Mouse (Mus musculus) left cerebral cortex, postnatal 4 days (tissue): ENCODE measurements at regions not wholly inside any gene's neighbourhood (a gene's known extent, or its start where the extent isn't known, plus 50 kb on each side); places are given as distances from the start of the nearest gene placed in this dataset.

Experiments
- DNase-seq: peaks from one replicate; pipeline ENCODE4 v3.0.0-alpha.2; 2022
- intact Hi-C: fragments of 180-260 bp; cut with DNase I; formaldehyde crosslinking; loops from one replicate; pipeline ENCODE4 v1.15.1; 2025

DNA sequence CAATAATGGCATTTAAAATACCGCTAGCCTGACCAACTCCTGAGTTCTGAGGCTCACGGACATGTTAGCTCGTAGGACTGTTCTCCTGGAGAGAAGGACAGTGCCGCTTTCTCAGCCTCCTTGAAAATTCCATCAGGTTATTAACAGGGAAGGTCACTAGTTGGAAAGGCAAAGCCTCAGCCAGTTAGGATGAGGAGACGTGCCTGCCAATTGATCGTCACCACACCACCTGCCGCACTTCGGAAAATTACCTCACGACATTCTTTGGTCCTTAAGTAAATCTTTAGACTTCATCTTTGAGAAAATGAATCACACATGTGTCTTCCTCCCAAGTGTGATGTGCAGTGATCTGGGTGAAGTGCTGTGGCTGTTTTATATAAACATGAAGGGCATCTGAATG is 347.8 kb upstream of the Nfe2l3 start:
- intact Hi-C loops = no loop called here
- DNase-seq = no peak

DNA sequence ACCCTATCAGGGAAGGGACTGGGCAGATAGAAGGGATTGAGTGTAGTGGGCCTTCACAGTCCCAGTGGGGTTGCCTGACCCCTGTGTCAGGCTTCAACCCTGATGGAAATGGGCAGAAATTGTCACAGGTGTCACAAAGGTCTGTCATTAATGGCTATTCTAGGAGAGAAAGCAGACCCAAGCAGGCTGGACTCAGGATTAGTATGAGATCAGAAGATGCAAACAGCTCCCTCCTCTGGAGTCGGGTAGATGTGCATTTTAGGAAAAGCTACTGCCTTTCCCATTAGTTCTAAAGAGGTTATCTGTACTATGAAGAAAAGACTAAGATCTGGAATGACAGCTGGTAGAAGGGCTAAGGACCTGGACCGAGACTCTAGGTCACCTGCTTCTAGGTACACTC is 346.9 kb upstream of the Nfe2l3 start:
- intact Hi-C loops = no loop called here

DNA sequence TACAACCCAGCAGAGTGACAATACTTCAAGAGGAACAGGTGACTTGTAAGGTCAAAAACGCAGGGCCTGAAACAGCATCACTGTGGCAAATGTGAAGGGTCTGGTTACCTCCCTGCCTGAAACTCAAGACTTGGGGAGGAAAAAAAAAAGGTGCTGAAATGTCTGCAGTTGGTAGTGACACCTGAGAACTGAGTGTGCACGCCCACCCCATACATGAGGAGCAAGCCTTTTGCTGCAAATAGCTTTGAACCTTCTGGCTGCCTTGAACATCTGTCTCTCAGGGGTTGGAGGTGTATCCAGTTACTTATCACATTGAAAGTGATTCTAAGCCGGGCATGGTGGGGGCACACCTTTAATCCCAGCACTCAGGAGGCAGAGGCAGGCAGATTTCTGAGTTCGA is 346.1 kb upstream of the Nfe2l3 start:
- intact Hi-C loops = no loop called here
- DNase-seq = no peak

More for the DNA sequence above, 346.9 kb upstream of the Nfe2l3 start:
- DNase-seq = peak; percentile 18

DNA sequence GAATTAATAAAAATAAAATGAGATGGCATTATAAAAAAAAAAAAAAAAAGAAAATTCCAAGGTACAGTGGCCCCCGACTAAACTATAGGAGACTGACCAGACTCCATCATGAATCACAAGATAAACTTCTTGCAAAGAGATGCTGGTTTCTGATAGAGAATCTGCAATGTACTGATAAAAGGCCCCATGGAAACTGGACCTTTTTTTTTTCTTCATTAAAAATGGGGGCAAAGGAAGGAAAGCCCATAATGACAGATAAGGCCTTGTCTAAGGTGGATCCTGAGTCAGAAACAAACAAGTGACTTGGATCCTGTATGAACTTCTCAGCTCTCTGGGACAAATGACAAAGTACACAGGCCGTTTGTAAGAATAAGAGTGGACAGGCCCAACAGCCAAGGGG is 344.7 kb upstream of the Nfe2l3 start:
- no peak for DNase-seq
- intact Hi-C loops = no loop called here

DNA sequence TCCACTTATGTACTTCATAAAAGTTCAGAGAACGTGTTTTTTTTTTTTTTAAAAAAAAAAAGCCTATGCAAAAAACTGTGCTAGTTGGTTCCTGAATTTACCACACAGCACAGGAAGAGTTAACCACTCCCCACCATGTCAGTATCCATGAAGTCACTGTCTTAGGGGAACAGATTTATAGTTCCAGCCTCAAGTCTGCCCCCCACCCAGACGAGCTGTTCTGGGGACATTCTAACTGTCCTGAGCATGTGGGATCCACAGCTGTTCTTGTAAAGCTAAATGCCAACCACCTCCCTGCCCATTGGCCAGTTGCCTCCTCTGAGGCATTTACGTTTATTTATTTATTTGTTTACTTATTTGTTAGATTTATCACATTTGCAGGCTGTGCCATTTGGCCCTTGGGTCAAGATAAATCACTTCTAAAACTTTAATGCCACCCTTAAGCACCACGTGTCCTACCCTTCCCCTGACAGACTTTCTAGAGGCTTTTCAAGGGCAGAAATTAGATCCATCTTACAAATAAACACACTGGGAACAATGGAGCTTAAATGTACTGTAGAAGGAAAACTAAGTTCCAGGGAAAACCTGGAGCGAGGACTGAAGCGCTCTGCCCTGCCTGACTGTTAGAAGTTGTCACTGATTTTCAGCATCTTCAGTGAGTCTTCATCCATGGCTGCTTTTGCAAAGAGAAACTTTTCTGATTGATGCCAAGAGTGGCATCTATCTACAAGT is 343.7 kb upstream of the Nfe2l3 start:
- intact Hi-C loops = no loop called here
- DNase-seq = peak; percentile 48

DNA sequence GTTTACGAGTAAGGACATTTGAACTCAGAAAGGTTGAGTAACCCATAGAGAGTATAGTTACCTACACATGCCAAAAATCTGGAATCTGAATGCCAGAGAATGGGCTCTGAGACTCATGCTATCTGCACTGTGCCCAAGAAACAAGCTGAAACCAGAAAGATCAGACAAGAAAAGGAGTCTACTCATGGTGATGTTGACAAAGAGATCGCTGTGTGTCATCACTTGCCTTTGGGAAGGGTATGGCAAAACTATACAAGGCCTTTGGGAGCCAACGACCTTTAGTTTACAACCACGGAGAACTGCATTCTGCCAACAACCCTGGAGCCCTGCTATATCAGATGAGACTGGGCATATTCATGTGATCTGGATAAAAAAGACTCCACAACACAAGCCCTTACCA is 339.3 kb upstream of the Nfe2l3 start:
- DNase-seq = no peak
- intact Hi-C loops = no loop called here

DNA sequence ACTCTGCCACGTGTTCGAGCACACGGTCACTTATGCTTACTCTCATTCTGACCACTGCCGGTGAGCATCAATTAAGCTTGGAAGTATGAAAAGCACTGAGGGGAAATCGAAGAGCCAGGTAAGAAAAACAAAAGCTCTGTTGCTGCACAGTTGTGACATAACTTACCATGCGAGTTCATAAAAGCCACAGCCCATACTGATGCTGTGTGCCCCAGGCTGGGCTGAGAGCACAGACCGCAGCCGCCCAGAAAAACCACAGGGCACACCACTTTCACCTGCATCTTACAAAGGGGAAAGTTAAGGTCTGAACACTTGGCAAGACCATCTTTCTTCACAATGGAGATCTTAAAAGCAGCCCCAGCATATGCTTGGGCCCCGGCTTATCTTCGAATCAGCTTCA is 338.2 kb upstream of the Nfe2l3 start:
- DNase-seq = no peak
- intact Hi-C loops = no loop called here

DNA sequence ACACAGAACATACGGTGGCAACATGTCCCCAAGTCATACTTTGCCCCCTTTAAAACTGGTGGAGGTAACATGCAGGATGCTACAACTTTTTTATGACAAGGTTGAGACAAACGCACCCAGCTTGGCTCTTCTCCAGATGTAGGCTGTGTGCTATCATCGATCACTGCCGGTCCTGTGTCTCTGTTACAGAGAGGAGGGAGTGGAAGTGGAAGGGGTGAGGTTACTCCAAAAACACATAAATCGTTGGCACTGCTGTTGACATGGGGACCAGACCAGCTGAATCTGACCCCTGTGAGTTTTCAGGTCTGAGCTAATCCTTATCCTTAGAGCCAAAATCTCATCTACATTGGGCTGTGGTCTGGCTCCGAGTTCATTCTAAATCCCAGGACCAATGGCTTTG is 335.0 kb upstream of the Nfe2l3 start:
- no peak for DNase-seq
- intact Hi-C loops = no loop called here

DNA sequence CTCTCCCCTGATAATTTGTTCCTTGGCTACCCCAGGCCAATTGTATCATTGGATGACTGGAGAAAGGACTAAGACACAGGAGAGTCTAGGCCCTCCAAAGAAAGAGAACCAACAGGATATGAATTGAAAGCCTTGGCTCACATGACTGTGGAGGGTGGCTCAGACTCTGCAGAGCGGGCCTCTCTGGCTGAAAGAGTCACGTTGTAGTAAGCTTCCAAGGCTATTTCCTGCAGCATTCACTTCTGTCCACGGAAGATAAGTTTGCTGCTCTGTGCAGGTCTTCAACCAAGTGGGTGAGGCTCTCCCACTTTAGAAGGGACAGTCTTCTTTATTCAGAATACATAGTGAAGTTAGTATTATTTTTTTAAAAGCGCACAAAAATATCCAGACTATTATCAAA is 332.1 kb upstream of the Nfe2l3 start:
- intact Hi-C loops = no loop called here
- DNase-seq = no peak

DNA sequence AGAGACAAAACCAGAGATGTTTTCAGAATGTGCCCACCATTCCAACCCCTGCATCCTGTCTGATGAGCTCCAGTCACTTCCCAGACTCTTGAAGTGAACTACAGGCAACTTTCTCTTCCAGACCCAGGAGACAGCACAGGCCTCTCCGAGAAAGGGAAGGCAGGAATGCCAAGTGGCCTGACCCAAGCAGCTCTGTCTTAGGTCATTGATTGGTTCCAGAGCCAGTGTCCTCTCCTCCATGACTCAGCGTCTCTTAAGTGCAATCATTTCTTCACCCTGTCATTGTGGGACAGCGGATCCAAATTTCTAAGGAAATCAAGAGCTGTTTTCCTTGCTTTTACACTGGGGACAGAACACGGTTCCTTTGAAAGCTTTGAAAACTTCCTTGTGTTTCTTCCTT is 329.2 kb upstream of the Nfe2l3 start:
- intact Hi-C loops = no loop called here

DNA sequence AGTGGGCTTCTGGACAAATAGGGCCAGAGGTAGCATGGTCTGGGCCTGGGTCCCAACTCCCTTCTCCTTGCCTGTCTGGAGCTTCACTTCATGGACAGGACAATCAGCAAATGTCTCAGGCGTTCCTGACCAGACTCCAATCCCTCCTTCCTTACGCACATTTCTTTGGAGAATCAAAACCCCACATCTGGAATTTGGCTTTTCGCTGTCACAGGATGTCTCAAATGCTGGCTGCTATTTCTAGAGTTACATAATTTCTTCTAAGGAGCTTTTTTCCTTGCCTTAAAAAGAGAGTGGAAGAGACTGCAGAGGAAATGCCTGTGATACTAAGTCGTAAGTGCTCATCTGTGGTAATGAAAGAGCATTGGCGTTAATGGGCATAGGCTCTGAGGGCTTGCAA is 328.1 kb upstream of the Nfe2l3 start:
- no peak for DNase-seq
- intact Hi-C loops = no loop called here

More for the DNA sequence above, 329.2 kb upstream of the Nfe2l3 start:
- no peak for DNase-seq

DNA sequence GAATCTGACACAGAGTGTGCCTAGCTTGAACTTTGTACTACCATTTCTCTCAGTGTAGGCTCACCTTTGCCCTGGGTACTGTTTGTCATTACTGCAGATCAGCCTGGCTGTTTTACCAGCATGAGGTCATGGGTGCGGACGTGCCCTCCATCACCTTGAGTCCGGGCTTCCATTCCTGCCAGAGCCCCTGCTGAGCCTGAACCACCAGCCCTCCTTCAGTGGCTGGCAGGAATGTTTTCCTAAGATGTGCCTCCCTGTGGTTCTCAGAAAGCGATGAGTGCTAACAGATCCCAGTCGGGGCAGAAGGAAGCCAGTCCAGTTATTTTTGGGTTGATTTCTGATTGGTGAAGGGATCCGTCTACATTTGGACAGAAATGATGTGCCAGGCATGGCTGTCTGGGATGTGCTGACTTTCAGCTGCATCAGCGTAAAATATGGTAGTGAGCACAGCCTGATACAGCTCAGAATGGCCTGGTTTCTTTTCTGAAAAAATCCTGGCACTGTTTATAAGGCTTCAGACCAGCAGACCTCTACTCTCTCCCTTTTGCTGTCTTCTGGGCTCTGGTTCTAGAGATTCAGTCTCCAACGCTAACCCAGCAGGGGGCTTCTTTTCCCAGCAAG is 324.0 kb upstream of the Nfe2l3 start:
- DNase-seq = no peak
- intact Hi-C loops = no loop called here

DNA sequence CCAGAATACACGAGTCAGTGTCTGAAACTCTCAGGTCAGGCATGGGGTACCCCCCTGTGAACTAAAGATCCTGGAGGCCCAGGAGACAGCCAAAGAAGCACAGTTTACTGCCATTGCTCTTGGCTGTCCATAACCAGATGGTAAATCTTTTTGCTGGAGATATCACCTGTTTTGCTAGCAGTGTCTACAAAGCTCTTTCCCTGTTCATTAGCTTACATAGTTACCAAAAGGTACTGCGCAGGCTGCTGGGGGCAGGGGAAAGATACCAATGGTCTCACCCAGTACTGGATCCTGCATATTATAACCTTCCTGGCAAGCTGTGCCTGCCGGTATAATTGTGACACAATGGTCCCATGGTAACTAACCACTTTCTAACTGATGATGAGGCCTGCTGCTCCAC is 321.9 kb upstream of the Nfe2l3 start:
- intact Hi-C loops = no loop called here

DNA sequence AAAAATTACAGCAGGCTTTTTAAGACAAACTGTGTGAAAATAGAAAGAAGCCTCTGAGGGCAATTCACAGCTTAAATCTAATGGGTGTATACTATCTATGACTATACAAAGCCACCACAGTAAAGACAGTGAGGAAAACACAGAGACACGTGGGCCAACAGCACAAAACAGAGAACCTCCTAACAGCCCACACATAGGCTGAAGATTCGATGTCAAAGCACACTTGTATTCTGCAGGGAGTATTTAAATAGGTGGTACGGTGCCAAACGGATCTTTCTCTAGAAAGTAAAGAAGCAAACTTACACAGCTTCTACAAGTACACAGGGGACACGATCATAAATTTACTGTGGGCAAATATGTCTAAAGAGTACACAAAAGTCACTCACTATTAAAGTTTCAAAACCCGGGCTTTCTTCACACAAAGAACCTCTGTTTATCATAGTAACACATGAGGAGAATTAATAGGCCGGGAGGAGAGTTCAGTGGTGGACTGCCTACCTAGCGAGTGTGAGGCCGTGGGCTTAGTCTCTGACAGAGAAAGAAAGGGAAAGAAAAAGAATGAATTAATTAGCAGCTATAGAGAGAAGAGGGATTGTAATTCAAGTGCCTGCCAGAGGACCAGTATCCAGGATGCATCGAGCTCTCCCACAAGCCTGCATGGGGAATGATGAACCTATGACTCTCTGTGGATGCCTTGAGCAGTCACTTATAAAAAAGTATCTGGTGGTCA is 317.7 kb upstream of the Nfe2l3 start:
- DNase-seq = no peak
- intact Hi-C loops = no loop called here

More for the DNA sequence above, 321.9 kb upstream of the Nfe2l3 start:
- DNase-seq = no peak

DNA sequence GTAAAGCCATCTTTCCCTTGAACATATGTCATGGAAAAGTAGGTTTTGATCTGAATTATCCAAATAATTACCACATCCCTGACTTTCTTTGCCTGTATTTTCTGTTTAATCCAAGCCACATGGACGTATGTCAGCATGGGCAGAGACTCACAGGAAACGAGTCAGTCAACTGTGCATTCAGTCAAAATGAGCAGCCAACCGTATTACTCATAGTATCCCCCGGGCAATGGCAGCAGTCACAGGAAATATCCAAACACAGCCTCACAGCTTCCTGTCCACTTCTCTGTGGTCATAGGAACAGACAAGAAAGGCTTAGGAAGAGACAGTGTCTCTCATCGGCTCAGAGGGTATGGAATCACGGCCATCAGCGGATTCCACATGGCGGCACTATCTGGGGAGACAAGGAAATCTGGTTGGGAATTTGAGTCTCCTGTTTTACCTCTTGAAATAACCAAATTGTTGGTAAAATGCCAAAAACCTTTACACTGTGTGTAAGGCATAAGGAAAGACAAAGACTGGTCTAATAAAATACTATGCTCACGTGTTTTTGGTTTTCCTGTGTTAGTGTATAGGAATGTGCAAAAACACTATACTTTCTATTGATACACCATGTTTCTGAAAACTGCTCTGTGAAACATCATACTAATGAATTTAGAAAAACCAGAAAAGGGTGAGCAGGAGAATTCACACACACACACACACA is 313.5 kb upstream of the Nfe2l3 start:
- intact Hi-C loops = no loop called here
- DNase-seq = peak; percentile 36

DNA sequence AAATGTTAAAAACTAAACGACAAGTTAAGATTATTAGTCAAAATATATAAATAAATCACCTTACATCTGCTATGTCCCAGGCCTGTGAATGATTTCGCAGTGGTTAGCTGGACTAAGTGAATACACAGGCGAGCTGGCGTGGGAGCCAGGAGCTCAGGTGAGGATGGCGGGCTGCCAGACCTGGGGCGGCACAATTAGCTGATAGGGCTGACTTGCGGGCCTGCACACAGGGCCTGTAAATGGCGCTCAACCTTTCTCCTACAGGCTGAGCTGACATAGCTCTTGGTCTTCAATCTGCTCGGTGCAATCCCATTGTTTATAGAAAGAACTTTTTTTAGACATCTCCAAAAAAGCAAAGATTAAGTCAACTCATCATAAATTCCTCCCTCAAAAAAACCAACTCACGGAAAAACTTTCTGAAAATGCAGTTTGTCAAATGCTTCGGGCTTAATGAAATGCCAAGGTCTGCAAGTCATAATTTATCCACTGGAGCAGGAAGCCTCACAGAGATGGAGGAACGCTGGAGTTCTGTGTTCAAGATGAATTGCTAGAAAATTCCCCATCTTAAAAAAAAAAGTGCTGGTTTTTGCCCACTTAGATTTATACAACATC is 312.7 kb upstream of the Nfe2l3 start:
- intact Hi-C loops = no loop called here
- peak; percentile 60 for DNase-seq

DNA sequence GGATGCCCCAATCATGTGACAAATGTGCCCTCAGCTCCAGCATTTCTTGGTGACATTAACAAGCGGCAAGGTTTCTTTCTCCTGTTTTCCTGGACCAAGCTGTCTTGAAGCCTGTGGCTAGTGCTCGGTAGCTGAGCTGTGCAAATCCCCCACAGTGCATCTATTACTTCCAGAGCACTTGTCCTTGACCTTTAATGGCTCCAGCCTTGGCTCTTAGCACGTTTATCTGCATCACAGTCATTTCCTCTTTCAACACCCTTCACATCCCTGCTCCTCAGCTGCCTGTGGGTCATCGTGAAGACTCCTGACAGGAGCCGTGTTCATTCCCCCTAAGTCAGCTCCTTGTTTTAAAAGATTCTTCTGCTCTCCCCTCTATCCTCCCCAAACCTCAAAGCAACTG is 309.5 kb upstream of the Nfe2l3 start:
- intact Hi-C loops = no loop called here
- no peak for DNase-seq

DNA sequence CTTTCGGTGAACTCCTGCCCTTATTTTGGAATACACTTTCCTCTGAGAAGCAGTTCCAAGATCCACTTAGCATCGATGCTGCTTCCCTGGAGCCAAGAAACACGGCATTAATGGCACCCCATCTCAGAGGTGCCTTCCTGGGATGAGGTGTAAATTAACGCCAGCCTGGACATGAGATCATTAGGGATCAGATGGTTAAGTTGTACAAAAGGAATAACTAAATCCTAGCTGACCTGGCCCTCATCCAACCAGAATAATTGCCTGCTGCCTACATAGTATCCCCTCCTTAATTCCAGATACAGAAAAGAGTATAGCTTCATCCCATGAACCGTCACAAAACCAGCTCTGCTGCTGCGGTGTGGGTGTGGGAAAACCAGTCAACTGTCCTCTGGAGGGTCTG is 304.6 kb upstream of the Nfe2l3 start:
- intact Hi-C loops = no loop called here
- no peak for DNase-seq

DNA sequence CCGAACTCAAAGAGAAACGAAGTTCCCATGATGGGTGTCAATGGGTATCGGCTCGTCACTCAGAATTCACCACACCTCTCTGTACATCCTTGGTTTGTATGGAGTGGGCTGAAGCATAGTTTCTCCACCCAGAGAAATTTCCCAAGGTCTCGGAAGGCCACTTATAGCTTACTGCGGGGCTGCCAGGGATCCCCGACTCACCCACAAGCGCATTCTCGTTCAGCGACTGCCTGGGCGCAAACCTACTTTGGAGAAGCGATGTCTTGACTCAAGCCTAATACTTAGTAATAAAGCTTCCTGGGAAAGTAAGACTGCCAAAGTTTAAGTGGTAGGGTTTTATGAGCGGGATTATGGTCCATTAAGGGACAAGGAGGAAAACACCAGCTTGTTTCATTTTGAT is 303.4 kb upstream of the Nfe2l3 start:
- intact Hi-C loops = no loop called here
- no peak for DNase-seq

DNA sequence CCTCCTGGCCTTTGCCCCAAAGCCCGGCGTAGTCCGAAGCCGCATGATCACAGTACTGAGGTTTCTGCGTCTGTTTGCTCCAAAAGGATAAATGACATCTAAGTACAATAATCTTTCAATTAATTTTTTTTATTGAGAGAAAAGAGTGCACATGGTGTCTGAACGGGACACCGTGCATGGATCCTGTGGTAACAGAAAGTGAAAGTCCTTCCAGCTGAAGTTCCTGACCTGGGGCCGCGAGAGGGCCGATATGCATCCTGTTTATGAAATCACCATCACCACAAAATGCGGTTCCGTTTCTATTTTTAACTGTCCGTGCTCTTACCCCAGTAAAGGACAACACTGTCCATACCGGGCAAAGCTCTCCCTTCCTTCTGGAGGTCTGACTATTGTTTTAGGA is 302.9 kb upstream of the Nfe2l3 start:
- DNase-seq = no peak
- intact Hi-C loops = no loop called here

DNA sequence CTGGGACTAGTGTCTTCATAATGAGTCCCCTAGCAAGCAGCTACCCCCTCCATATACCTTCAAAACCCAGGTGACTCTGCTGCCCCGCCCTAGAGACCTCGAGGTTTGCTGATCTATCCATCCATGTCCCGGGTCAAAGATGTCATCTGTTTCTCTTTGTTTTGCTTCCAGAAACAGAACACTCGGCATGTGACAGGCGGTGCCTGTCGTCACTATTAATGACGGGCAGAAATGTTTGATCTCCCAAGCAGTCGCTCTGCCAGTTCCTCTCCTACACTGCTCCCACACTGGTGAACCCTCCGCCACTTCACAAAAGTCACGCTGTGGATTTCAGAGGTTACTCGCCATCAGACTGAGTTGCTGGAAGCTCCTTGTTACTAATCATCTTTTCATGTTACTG is 287.7 kb upstream of the Nfe2l3 start:
- intact Hi-C loops = no loop called here

More for the DNA sequence above, 287.7 kb upstream of the Nfe2l3 start:
- no peak for DNase-seq
